Mouse (Mus musculus) ES-Bruce4 (cell line): ENCODE data around the gene Hspbap1. TPM values are rescaled to one million over a fixed set of nuclear protein-coding genes. Genes with fewer than 3 reads are reported as not detected.

Experiments used
- H3K27ac ChIP-seq: 2 replicates; pipeline ENCODE4 v1.5.1; 2012; ENCODE audit warnings: low read length, inconsistent platforms; ENCODE audit not compliant: insufficient read depth
- H3K27me3 ChIP-seq: 2 replicates; pipeline ENCODE4 v1.6.1; 2012; ENCODE audit warnings: mild to moderate bottlenecking, low read length, inconsistent platforms; ENCODE audit not compliant: control insufficient read depth, poor library complexity, insufficient read depth, severe bottlenecking
- H3K36me3 ChIP-seq: 2 replicates; pipeline ENCODE4 v1.6.1; 2012; ENCODE audit warnings: inconsistent platforms, mild to moderate bottlenecking, low read length, moderate library complexity; ENCODE audit not compliant: control insufficient read depth, poor library complexity, insufficient read depth, severe bottlenecking
- H3K4me1 ChIP-seq: one replicate; pipeline ENCODE4 v1.8.1; 2011; ENCODE audit warnings: low read length; ENCODE audit not compliant: control insufficient read depth, insufficient read depth
- H3K4me3 ChIP-seq: 2 replicates; pipeline ENCODE4 v1.5.1; 2011; ENCODE audit warnings: low read depth, mild to moderate bottlenecking, low read length
- H3K9ac ChIP-seq: 2 replicates; pipeline ENCODE4 v1.6.1; 2012; ENCODE audit warnings: low read depth, mild to moderate bottlenecking, inconsistent platforms; ENCODE audit not compliant: poor library complexity, severe bottlenecking
- H3K9me3 ChIP-seq: replicated peaks from 2 replicates; pipeline ENCODE4 v1.6.1; 2012; ENCODE audit warnings: mild to moderate bottlenecking, low read length, inconsistent platforms; ENCODE audit not compliant: control insufficient read depth, poor library complexity, insufficient read depth, severe bottlenecking
- CTCF ChIP-seq: IDR thresholded peaks from one replicate; pipeline ENCODE4 v1.8.1; 2011; ENCODE audit warnings: low read depth, low read length
- EP300 ChIP-seq: IDR thresholded peaks from 2 replicates; pipeline ENCODE4 v1.6.1; 2011; ENCODE audit warnings: low read depth, low read length; ENCODE audit not compliant: insufficient read depth
- POLR2A ChIP-seq: IDR thresholded peaks from one replicate; pipeline ENCODE4 v1.8.1; 2011; ENCODE audit warnings: low read length; ENCODE audit not compliant: insufficient read depth
- polyA plus RNA-seq: library from polyadenylated mRNA; stranded (reverse); fragments of >200 nt; gene quantifications from 2 replicates; pipeline ENCODE4 v1.2.4, GENCODE M21; 2011; ENCODE audit warnings: low read depth; ENCODE audit not compliant: missing spikeins, insufficient read depth, insufficient read length

Gene Hspbap1
- polyA plus RNA-seq, 1 experiment, result 72.5 TPM

- Histone ChIP-seq H3K9ac (no peak overlapping the region), H3K27me3 (no peaks in the 10 kb centered on the region), H3K4me3 (no peak overlapping the region), H3K4me1 (peaks cover 7% of the 10 kb centered on the region), H3K27ac (no peak overlapping the region), H3K36me3 (peaks cover 27% of the 10 kb centered on the region), H3K9me3 (no peaks in the 10 kb centered on the region)
- TF ChIP-seq EP300 (no peak), CTCF (no peak), POLR2A (no peak)
These were observed 14.1 kb downstream of the Hspbap1 start for GRCm38 (mm10) chr16:35784134-35784725.

GRCm38 (mm10) chr16:35787163-35787562, 17.0 kb downstream of the Hspbap1 start:
- Histone ChIP-seq H3K27me3 (no peaks in the 10 kb centered on the region), H3K9ac (no peak overlapping the region), H3K9me3 (no peaks in the 10 kb centered on the region), H3K36me3 (peaks cover 45% of the 10 kb centered on the region), H3K27ac (no peak overlapping the region), H3K4me1 (peaks cover 5% of the 10 kb centered on the region), H3K4me3 (no peak overlapping the region)
- TF ChIP-seq POLR2A (no peak), EP300 (no peak), CTCF (no peak)

GRCm38 (mm10) chr16:35787568-35788189, 17.5 kb downstream of the Hspbap1 start:
- Histone ChIP-seq H3K4me3 (no peak overlapping the region), H3K9me3 (no peaks in the 10 kb centered on the region), H3K9ac (no peak overlapping the region), H3K27ac (no peak overlapping the region), H3K27me3 (no peaks in the 10 kb centered on the region), H3K36me3 (peaks cover 46% of the 10 kb centered on the region), H3K4me1 (peaks cover 5% of the 10 kb centered on the region)
- TF ChIP-seq POLR2A (no peak), EP300 (no peak), CTCF (no peak)

GRCm38 (mm10) chr16:35788330-35788729, 18.2 kb downstream of the Hspbap1 start:
- Histone ChIP-seq H3K36me3 (peaks cover 51% of the 10 kb centered on the region), H3K9me3 (no peaks in the 10 kb centered on the region)

GRCm38 (mm10) chr16:35791962-35792521, 21.9 kb downstream of the Hspbap1 start:
- Histone ChIP-seq H3K9me3 (no peaks in the 10 kb centered on the region), H3K27me3 (no peaks in the 10 kb centered on the region), H3K4me3 (no peak overlapping the region), H3K9ac (no peak overlapping the region), H3K4me1 (no peaks in the 10 kb centered on the region), H3K36me3 (peaks cover 52% of the 10 kb centered on the region), H3K27ac (no peak overlapping the region)
- TF ChIP-seq EP300 (no peak), POLR2A (no peak), CTCF (no peak)

More at GRCm38 (mm10) chr16:35788330-35788729, 18.2 kb downstream of the Hspbap1 start:
- no peak overlapping the region for H3K4me3 ChIP-seq
- no peak overlapping the region for H3K9ac ChIP-seq
- no peak overlapping the region for H3K27ac ChIP-seq
- H3K4me1 ChIP-seq, result peaks cover 5% of the 10 kb centered on the region
- no peak for TF ChIP-seq POLR2A
- H3K27me3 ChIP-seq, result no peaks in the 10 kb centered on the region

GRCm38 (mm10) chr16:35802163-35802562, 32.0 kb downstream of the Hspbap1 start:
- Histone ChIP-seq H3K4me1 (peaks cover 2% of the 10 kb centered on the region), H3K9me3 (no peaks in the 10 kb centered on the region), H3K27me3 (no peaks in the 10 kb centered on the region), H3K4me3 (no peak overlapping the region), H3K27ac (no peak overlapping the region), H3K9ac (no peak overlapping the region), H3K36me3 (peaks cover 56% of the 10 kb centered on the region)
- TF ChIP-seq POLR2A, result no peak
- TF ChIP-seq CTCF, result no peak
- TF ChIP-seq EP300, result no peak
